Mouse (Mus musculus): ENCODE data around the gene Isoc2a.

- TF ChIP-seq CTCF (IDR thresholded peaks at IDR 0.05; ENCODE audit: extremely low read depth, insufficient read depth, insufficient read length, insufficient replicate concordance) (no peak), POLR2A (IDR thresholded peaks at IDR 0.05; ENCODE audit: low read depth, low read length) (no peak)
These were observed 32.0 kb upstream of the Isoc2a start for GRCm38 (mm10) chr7:4844917-4845309.

Data from spleen, adult 2 months (tissue).